Mouse (Mus musculus) myocyte (in vitro differentiated cells): ENCODE results near the gene Plcl2.

Experiments
- CEBPB ChIP-seq: IDR thresholded peaks from 2 replicates; pipeline ENCODE4 v1.6.1; 2011; ENCODE audit warnings: mild to moderate bottlenecking, moderate library complexity; ENCODE audit not compliant: poor library complexity, insufficient read depth, severe bottlenecking
- E2F4 ChIP-seq: IDR thresholded peaks from one replicate; pipeline ENCODE4 v1.6.1; 2011; ENCODE audit warnings: mild to moderate bottlenecking, control low read depth, moderate library complexity; ENCODE audit not compliant: insufficient read depth
- MAX ChIP-seq: IDR thresholded peaks from one replicate; pipeline ENCODE4 v1.6.1; 2011; ENCODE audit warnings: low read depth, mild to moderate bottlenecking, control low read depth
- MYOD1 ChIP-seq, 3 experiments: IDR thresholded peaks; one replicate each; pipeline ENCODE4 v1.6.1; 2011; ENCODE audit warnings: control low read depth in 2 of 3, low read depth in 2 of 3, mild to moderate bottlenecking in 2 of 3, moderate library complexity in 1 of 3; ENCODE audit not compliant: insufficient read length in 2 of 3, control insufficient read depth in 1 of 3
- MYOG ChIP-seq, 3 experiments: IDR thresholded peaks; one replicate each; pipeline ENCODE4 v1.6.1; 2011; ENCODE audit warnings: control low read depth in 2 of 3, low read depth in 2 of 3, mild to moderate bottlenecking in 2 of 3; ENCODE audit not compliant: insufficient read length in 2 of 3, control insufficient read depth in 1 of 3, insufficient read depth in 1 of 3
- POLR2A ChIP-seq: IDR thresholded peaks from one replicate; pipeline ENCODE4 v1.6.1; 2011; ENCODE audit warnings: low read depth, mild to moderate bottlenecking, control low read depth, moderate library complexity; ENCODE audit not compliant: insufficient read length
- POLR2AphosphoS2 ChIP-seq: IDR thresholded peaks from one replicate; pipeline ENCODE4 v1.6.1; 2011; ENCODE audit warnings: low read depth, control low read depth; ENCODE audit not compliant: insufficient read length
- REST ChIP-seq: IDR thresholded peaks from one replicate; pipeline ENCODE4 v1.6.1; 2011; ENCODE audit warnings: mild to moderate bottlenecking, control low read depth, moderate library complexity; ENCODE audit not compliant: insufficient read depth, insufficient read length
- TCF12 ChIP-seq: IDR thresholded peaks from one replicate; pipeline ENCODE4 v1.6.1; 2011; ENCODE audit warnings: mild to moderate bottlenecking, control low read depth; ENCODE audit not compliant: poor library complexity, insufficient read depth, severe bottlenecking
- USF1 ChIP-seq: IDR thresholded peaks from one replicate; pipeline ENCODE4 v1.6.1; 2011; ENCODE audit warnings: low read depth, mild to moderate bottlenecking, control low read depth, moderate library complexity

DNA sequence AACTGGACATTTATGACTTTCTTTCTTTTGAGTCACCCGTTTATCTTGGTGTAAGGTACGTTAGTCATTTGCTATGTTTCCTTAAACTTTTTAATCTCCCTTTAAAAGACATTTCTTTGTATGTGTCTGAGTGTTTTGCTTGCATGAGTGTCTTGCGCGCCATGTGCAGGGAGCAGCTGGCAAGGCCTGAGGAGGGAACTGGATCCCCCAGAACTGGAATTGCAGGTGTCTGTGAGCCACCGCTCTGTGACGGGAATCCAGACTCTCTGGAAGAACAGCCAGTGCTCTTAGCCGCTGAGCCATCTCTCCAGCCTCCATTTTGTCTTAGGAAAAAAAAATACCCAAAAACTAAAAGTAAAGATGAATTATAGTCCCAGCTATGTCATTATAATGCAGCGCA, 48.9 kb upstream of the Plcl2 start:
- no peak for TF ChIP-seq USF1
- TF ChIP-seq POLR2A: no peak
- no peak for TF ChIP-seq POLR2AphosphoS2
- peak in 1 of 3 experiments; percentile 66 for TF ChIP-seq MYOG (IDR thresholded peaks at IDR 0.05; ENCODE audit: control insufficient read depth in 1 of 3, insufficient read depth in 1 of 3, insufficient read length in 2 of 3, low read depth in 2 of 3)
- no peak for TF ChIP-seq CEBPB
- no peak for TF ChIP-seq E2F4
- TF ChIP-seq TCF12: no peak
- peak in 1 of 3 experiments; percentile 30 for TF ChIP-seq MYOD1 (IDR thresholded peaks at IDR 0.05; ENCODE audit: control insufficient read depth in 1 of 3, insufficient read length in 2 of 3, low read depth in 2 of 3)
- no peak for TF ChIP-seq REST
- no peak for TF ChIP-seq MAX
